Mouse (Mus musculus) forebrain, embryonic 10.5 days (tissue): ENCODE data around the gene Gata2. TPM values are rescaled to one million over a fixed set of nuclear protein-coding genes. Genes with fewer than 3 reads are reported as not detected.
A peak's percentile ranks its signal among the peaks of the same experiment; 100 is the strongest.
"Not testable (repeated sequence)": the region's sequence is repeated elsewhere in the genome, so short reads cannot be mapped to it uniquely, and the experiment has no call there.

Source experiments
- DNase-seq: peaks from one replicate; pipeline ENCODE4 v3.0.0-alpha.2; 2017; ENCODE audit warnings: low spot score; ENCODE audit errors: extremely low spot score
- H3K27ac ChIP-seq: fragments of 300-500 bp; sonication (generic); 2 replicates; pipeline ENCODE4 v1.5.1; 2016; ENCODE audit warnings: mild to moderate bottlenecking
- H3K27me3 ChIP-seq: fragments of 300-500 bp; sonication (generic); 2 replicates; pipeline ENCODE4 v1.6.1; 2016; ENCODE audit warnings: mild to moderate bottlenecking; ENCODE audit not compliant: poor library complexity, severe bottlenecking
- H3K36me3 ChIP-seq: fragments of 300-500 bp; sonication (generic); replicated peaks from 2 replicates; pipeline ENCODE4 v1.6.1; 2016; ENCODE audit warnings: mild to moderate bottlenecking, moderate library complexity
- H3K4me1 ChIP-seq: fragments of 300-500 bp; sonication (generic); 2 replicates; pipeline ENCODE4 v1.6.1; 2016
- H3K4me3 ChIP-seq: fragments of 300-500 bp; sonication (generic); 2 replicates; pipeline ENCODE4 v1.5.1; 2016; ENCODE audit warnings: mild to moderate bottlenecking, moderate library complexity
- H3K9me3 ChIP-seq: fragments of 300-500 bp; sonication (generic); 2 replicates; pipeline ENCODE4 v1.6.1; 2016; ENCODE audit warnings: mild to moderate bottlenecking, moderate library complexity
- WGBS: fragments of 180-500 bp; shearing (Covaris S2); methylation state at CpG from one replicate; pipeline ENCODE4 v1.1.7; 2016; 5-methylcytosine and 5-hydroxymethylcytosine counted together
- polyA plus RNA-seq: library from polyadenylated mRNA; unstranded; fragments of >200 nt; fragmentation: Nextera tagmentation; extraction: Ambion mirVana; gene quantifications from 2 replicates; pipeline ENCODE4 v1.2.1, GENCODE M21; 2016

Gata2 gene
- 18.2 and 19.6 TPM in 2 replicates for polyA plus RNA-seq

GRCm38 (mm10) chr6:88193433-88194052, at the start of gene Gata2:
TSS of gene Gata2 (plus strand) at chr6:88193891.
- peak; percentile 34 for DNase-seq

GRCm38 (mm10) chr6:88145793-88146192, 47.9 kb upstream of the Gata2 start:
- Histone ChIP-seq H3K9me3 (no peaks in the 10 kb centered on the region), H3K27me3 (no peaks in the 10 kb centered on the region), H3K4me1 (peaks cover 4% of the 10 kb centered on the region), H3K4me3 (no peak overlapping the region), H3K36me3 (no peaks in the 10 kb centered on the region), H3K27ac (no peak overlapping the region)
- DNase-seq: no peak
- 78% methylated on average over 4 of the region's 4 CpGs for WGBS

More at GRCm38 (mm10) chr6:88193433-88194052, at the start of gene Gata2:
- peak within 1 kb of the TSS; percentile 48 for H3K4me3 ChIP-seq
- 1% methylated on average over 57 of the region's 57 CpGs for WGBS
- H3K9me3 ChIP-seq: no peaks in the 10 kb centered on the region
- peaks cover 100% of the 10 kb centered on the region for H3K27me3 ChIP-seq
- H3K27ac ChIP-seq: peak within 1 kb of the TSS; percentile 48; the same call in 1 of the 2 replicates
- peaks cover 61% of the 10 kb centered on the region for H3K4me1 ChIP-seq
- no peaks in the 10 kb centered on the region for H3K36me3 ChIP-seq

GRCm38 (mm10) chr6:88146576-88146975, 47.1 kb upstream of the Gata2 start:
- H3K4me1 ChIP-seq: peaks cover 4% of the 10 kb centered on the region; the same call in 1 of the 2 replicates
- no peaks in the 10 kb centered on the region for H3K9me3 ChIP-seq
- H3K4me3 ChIP-seq: no peak overlapping the region
- H3K27ac ChIP-seq: no peak overlapping the region
- no peaks in the 10 kb centered on the region for H3K36me3 ChIP-seq
- H3K27me3 ChIP-seq: no peaks in the 10 kb centered on the region
- WGBS: 81% methylated on average over 8 of the region's 8 CpGs
- no peak for DNase-seq

DNA sequence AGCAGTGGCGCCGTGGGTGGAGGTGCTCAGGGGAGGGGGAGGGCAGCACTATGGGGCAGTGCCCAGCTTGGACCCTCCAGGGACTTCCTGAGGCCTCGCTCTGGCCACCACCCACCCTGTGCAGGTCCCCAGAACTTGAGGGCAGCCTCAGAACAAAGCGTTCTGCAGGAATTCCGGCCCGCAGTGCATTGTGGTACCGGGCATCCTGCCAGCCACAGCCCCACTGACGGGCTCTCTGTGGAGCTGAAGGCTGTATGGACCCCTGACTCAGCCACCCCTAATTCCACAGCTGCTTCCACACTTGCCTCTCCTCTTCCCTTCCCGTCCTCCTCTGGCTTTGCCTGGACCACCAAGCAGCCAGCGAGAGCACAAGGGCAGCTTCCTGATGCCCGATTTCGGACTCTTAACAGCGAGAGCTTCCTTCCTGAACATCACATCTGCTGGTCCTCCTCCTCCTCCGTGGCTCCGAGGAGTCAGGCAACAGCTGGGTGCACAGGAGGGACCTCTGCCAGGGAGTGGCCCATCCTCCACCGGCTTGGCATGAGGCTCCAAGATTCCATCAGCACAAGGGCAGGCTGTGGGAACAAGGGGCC, 46.2 kb upstream of the Gata2 start:
- no peak for DNase-seq
- WGBS: 82% methylated on average over 16 of the region's 16 CpGs
- Histone ChIP-seq H3K36me3 (no peaks in the 10 kb centered on the region), H3K4me1 (peaks cover 4% of the 10 kb centered on the region; the same call in 1 of the 2 replicates), H3K27ac (0 out of 2 replicates have a peak overlapping the region, but pooled peaks have one; percentile 12), H3K9me3 (no peaks in the 10 kb centered on the region), H3K4me3 (no peak overlapping the region), H3K27me3 (no peaks in the 10 kb centered on the region)

- H3K4me1 ChIP-seq: peaks cover 4% of the 10 kb centered on the region; the same call in 1 of the 2 replicates
- no peaks in the 10 kb centered on the region for H3K9me3 ChIP-seq
- no peak for DNase-seq
- no peak overlapping the region for H3K4me3 ChIP-seq
- WGBS: 81% methylated on average over 4 of the region's 4 CpGs
- no peaks in the 10 kb centered on the region for H3K36me3 ChIP-seq
- no peak overlapping the region for H3K27ac ChIP-seq
- no peaks in the 10 kb centered on the region for H3K27me3 ChIP-seq
Observed at GRCm38 (mm10) chr6:88151335-88151734, 42.4 kb upstream of the Gata2 start.

DNA sequence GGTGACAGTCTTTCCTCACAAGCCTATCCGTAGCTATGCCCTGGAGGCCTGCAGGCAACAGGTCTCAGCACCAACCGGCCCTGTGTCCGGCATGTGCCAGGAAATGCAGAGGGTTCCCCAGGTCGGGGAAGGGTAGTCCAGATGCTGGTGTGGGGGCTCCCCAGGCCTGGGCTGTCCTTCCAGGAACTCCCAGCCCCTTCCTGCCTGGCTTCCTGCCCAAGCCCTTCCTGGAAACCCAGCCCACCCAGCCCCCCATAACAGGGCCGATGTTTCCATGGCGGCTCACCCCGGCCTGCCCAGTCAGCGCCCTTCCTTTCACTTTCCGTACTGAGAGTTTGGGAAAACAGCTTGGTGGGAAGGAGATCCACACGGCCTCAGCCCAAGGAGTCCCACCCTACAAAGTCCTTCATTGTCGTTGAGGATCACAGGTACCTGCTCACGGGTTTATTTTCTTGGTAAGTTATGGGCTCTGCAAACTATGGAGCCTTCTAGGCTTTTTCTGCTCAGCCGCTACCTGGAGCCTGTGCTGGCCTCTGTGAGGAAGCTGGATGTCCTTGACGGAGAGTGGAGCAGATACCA, 41.5 kb upstream of the Gata2 start:
- Histone ChIP-seq H3K27ac (no peak overlapping the region), H3K9me3 (no peaks in the 10 kb centered on the region), H3K27me3 (no peaks in the 10 kb centered on the region), H3K4me1 (0 out of 2 replicates have a peak, but pooled peaks cover under 1% of the 10 kb centered on the region), H3K4me3 (no peak overlapping the region), H3K36me3 (no peaks in the 10 kb centered on the region)
- WGBS: 85% methylated on average over 14 of the region's 14 CpGs
- no peak for DNase-seq

DNA sequence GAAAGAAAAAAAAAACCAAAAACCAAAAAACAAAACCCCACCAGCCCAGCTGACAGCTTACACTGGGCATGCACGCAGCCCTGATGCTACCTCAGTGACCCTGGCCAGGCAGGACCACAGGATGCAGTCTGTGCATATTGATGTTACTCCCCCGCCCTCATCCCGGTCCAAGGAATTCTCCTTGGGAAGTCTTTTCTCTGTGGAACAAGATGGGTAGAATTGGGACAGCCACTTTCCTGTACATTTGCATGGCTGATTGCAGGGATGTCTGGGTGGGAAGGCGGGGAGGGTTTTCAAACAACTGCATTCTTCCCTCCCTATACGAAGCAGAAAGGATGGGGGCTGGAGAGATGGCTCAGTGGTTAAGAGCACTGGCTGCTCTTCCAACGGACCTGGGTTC, 40.7 kb upstream of the Gata2 start:
- Histone ChIP-seq H3K27me3 (no peaks in the 10 kb centered on the region), H3K36me3 (no peaks in the 10 kb centered on the region), H3K9me3 (no peaks in the 10 kb centered on the region), H3K27ac (no peak overlapping the region), H3K4me3 (no peak overlapping the region), H3K4me1 (no peaks in the 10 kb centered on the region)
- DNase-seq: no peak
- WGBS: 79% methylated on average over 6 of the region's 6 CpGs

GRCm38 (mm10) chr6:88155614-88156013, 38.1 kb upstream of the Gata2 start:
- not testable (repeated sequence) for H3K4me3 ChIP-seq, H3K27ac ChIP-seq, DNase-seq, H3K27me3 ChIP-seq, H3K36me3 ChIP-seq, H3K9me3 ChIP-seq, H3K4me1 ChIP-seq
- 93% methylated on average over 6 of the region's 6 CpGs for WGBS

DNA sequence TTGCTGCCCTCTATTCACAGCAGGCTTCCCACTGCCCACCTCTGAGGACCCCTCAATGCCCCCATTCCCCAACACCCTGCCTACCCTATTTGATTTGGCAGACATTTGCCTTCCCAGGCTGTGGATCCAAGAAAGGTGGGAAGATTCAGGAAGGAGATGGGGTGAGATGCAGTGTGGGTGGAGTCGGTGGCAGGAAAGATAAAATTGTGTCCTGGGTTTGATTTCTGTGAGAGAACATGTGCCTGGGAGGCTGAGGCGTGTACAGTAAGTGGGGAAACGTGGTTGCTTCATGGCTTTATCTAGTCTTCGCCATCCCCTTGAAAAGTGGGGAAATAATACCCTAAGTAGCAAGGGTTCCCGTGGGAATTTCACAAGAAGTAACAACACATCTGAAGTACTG, 34.9 kb upstream of the Gata2 start:
- no peaks in the 10 kb centered on the region for H3K27me3 ChIP-seq
- no peak overlapping the region for H3K27ac ChIP-seq
- H3K4me3 ChIP-seq: no peak overlapping the region
- 88% methylated on average over 5 of the region's 5 CpGs for WGBS
- no peak for DNase-seq
- no peaks in the 10 kb centered on the region for H3K36me3 ChIP-seq
- no peaks in the 10 kb centered on the region for H3K4me1 ChIP-seq
- no peaks in the 10 kb centered on the region for H3K9me3 ChIP-seq

- peaks cover under 1% of the 10 kb centered on the region; the same call in 1 of the 2 replicates for H3K9me3 ChIP-seq
- H3K27me3 ChIP-seq: no peaks in the 10 kb centered on the region; the same call in 1 of the 2 replicates
- H3K4me3 ChIP-seq: no peak overlapping the region
- no peak for DNase-seq
- no peak overlapping the region for H3K27ac ChIP-seq
- H3K4me1 ChIP-seq: peaks cover 4% of the 10 kb centered on the region
- 96% methylated on average over 9 of the region's 9 CpGs for WGBS
- H3K36me3 ChIP-seq: no peaks in the 10 kb centered on the region
Observed at GRCm38 (mm10) chr6:88166054-88166453, 27.6 kb upstream of the Gata2 start.

- Histone ChIP-seq H3K9me3 (peaks cover 17% of the 10 kb centered on the region; the same call in 1 of the 2 replicates), H3K27ac (no peak overlapping the region), H3K4me1 (no peaks in the 10 kb centered on the region), H3K36me3 (no peaks in the 10 kb centered on the region), H3K27me3 (no peaks in the 10 kb centered on the region), H3K4me3 (no peak overlapping the region)
- no peak for DNase-seq
- WGBS: 90% methylated on average over 3 of the region's 3 CpGs
Observed at GRCm38 (mm10) chr6:88174191-88174590, 19.5 kb upstream of the Gata2 start.

GRCm38 (mm10) chr6:88174676-88175075, 19.0 kb upstream of the Gata2 start:
- Histone ChIP-seq H3K9me3 (peaks cover 17% of the 10 kb centered on the region; the same call in 1 of the 2 replicates), H3K27ac (no peak overlapping the region), H3K4me1 (no peaks in the 10 kb centered on the region), H3K27me3 (no peaks in the 10 kb centered on the region), H3K4me3 (no peak overlapping the region), H3K36me3 (no peaks in the 10 kb centered on the region)
- no peak for DNase-seq
- WGBS: 97% methylated on average over 2 of the region's 2 CpGs

- DNase-seq: no peak
- H3K36me3 ChIP-seq: no peaks in the 10 kb centered on the region
- peaks cover 8% of the 10 kb centered on the region for H3K4me1 ChIP-seq
- no peak overlapping the region for H3K4me3 ChIP-seq
- 81% methylated on average over 4 of the region's 4 CpGs for WGBS
- no peak overlapping the region for H3K27ac ChIP-seq
- peaks cover 42% of the 10 kb centered on the region for H3K27me3 ChIP-seq
- H3K9me3 ChIP-seq: no peaks in the 10 kb centered on the region
Observed at GRCm38 (mm10) chr6:88184671-88185070, 9.0 kb upstream of the Gata2 start.
